Mouse (Mus musculus) limb, embryonic 11.5 days (tissue): ENCODE data around the gene Wbp2. TPM values are rescaled to one million over a fixed set of nuclear protein-coding genes. Genes with fewer than 3 reads are reported as not detected.
"Not testable (repeated sequence)": the region's sequence is repeated elsewhere in the genome, so short reads cannot be mapped to it uniquely, and the experiment has no call there.

ENCODE experiments used
- ATAC-seq: fragments of 200-750 bp; cut with Nextera tagmentation; 2 replicates; pipeline ENCODE4 v1.8.0; 2017; ENCODE audit warnings: low read depth; ENCODE audit not compliant: insufficient number of reproducible peaks, low FRiP score, low TSS enrichment
- DNase-seq: peaks from one replicate; pipeline ENCODE4 v3.0.0-alpha.2; 2015; ENCODE audit warnings: low spot score
- H3K27ac ChIP-seq: fragments of 300-500 bp; sonication (generic); replicated peaks from 2 replicates; pipeline ENCODE4 v1.5.1; 2014; ENCODE audit warnings: low read depth, mild to moderate bottlenecking, low read length
- H3K27me3 ChIP-seq: fragments of 300-500 bp; sonication (generic); 2 replicates; pipeline ENCODE4 v1.6.1; 2014; ENCODE audit warnings: mild to moderate bottlenecking, low read length, mixed read lengths; ENCODE audit not compliant: control insufficient read depth, insufficient read depth
- H3K36me3 ChIP-seq: fragments of 300-500 bp; sonication (generic); 2 replicates; pipeline ENCODE4 v1.6.1; 2014; ENCODE audit warnings: mild to moderate bottlenecking, low read length, moderate library complexity, mixed read lengths; ENCODE audit not compliant: control insufficient read depth, insufficient read depth
- H3K4me1 ChIP-seq: fragments of 300-500 bp; sonication (generic); 2 replicates; pipeline ENCODE4 v1.6.1; 2014; ENCODE audit warnings: low read length, mixed read lengths; ENCODE audit not compliant: control insufficient read depth, insufficient read depth
- H3K4me2 ChIP-seq: fragments of 300-500 bp; sonication (generic); 2 replicates; pipeline ENCODE4 v1.6.1; 2014; ENCODE audit warnings: low read depth, mild to moderate bottlenecking, moderate library complexity; ENCODE audit not compliant: severe bottlenecking
- H3K4me3 ChIP-seq: fragments of 300-500 bp; sonication (generic); 2 replicates; pipeline ENCODE4 v1.5.1; 2014; ENCODE audit warnings: low read depth, low read length
- H3K9ac ChIP-seq: fragments of 300-500 bp; sonication (generic); 2 replicates; pipeline ENCODE4 v1.6.1; 2014; ENCODE audit warnings: mild to moderate bottlenecking, low read length
- H3K9me3 ChIP-seq: fragments of 300-500 bp; sonication (generic); 2 replicates; pipeline ENCODE4 v1.6.1; 2016; ENCODE audit warnings: low read length; ENCODE audit not compliant: control insufficient read depth
- WGBS: fragments of 180-500 bp; shearing (Covaris S2); extraction: QIAGEN DNeasy Blood & Tissue Kit; methylation state at CpG from one replicate; pipeline ENCODE4 v1.1.7; 2014; 5-methylcytosine and 5-hydroxymethylcytosine counted together
- polyA plus RNA-seq: library from polyadenylated mRNA; unstranded; fragments of >200 nt; fragmentation: Nextera tagmentation; extraction: Ambion mirVana; gene quantifications from 2 replicates; pipeline ENCODE4 v1.2.1, GENCODE M21; 2014

Wbp2 gene
- polyA plus RNA-seq, 1 experiment from 2014 or later, result 49.3 TPM

DNA sequence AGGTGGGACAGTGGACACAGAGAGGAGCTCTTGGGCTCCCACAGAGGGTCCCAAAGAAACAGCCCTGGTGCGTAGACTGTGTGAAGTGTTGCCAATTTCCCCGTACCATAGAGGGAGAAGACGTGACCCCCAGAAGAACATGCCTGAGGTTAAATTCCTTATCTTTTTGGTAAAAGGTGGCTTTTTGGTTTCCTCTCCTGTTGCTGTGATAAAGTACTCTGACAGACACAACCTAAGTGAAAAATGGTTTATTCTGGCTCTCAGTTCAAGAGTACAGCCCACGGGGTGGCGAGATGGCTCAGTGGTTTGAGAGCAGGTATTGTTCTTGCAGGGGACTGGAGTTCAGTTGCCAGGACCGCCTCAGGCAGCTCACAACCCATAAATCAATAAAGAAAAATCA lies 12.7 kb upstream of the Wbp2 start:
- Histone ChIP-seq H3K27ac (no peak overlapping the region), H3K4me2 (no peak overlapping the region), H3K36me3 (no peaks in the 10 kb centered on the region), H3K4me1 (peaks cover 11% of the 10 kb centered on the region), H3K9me3 (no peaks in the 10 kb centered on the region), H3K27me3 (no peaks in the 10 kb centered on the region), H3K4me3 (no peak overlapping the region), H3K9ac (no peak overlapping the region)
- no peak for ATAC-seq
- 89% methylated on average over 6 of the region's 6 CpGs for WGBS
- DNase-seq, result no peak

DNA sequence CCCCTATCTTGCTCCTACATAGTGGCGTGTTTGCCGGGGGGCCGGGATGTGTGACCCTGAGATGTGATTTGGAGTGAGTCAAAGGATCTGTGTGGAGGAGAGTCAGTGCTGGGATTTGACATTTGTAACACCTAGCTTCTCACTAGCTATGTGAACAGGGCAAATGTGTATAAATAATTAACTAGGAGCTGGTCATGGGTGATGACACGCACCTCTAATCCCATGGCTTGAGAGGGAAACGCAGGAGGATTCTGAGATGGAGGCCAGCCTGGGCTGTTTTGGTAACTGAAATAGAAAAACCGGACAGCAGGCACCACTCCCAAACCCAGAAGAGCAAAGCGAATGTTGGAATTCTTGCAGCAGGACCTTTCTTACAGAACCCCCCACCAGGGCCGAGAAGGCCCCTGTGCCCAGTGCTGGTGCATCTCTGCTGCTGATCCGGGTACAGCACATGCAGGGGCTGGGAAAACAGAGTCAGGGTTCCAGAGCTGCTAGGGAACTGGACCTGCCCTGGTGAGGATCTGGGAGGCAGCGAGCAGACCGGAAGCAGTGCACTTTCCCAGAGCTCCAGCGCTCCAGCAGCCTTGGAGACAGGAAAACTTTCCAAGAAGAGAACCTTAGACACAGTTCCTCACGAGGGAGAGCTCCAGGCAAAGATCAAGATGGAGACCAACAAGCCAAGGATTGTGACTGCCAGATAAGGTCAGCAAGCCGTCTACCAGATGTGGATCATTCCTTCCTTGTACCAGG lies 12.1 kb upstream of the Wbp2 start:
- Histone ChIP-seq H3K4me1 (peaks cover 7% of the 10 kb centered on the region; the same call in 1 of the 2 replicates), H3K36me3 (no peaks in the 10 kb centered on the region), H3K4me2 (no peak overlapping the region), H3K27ac (no peak overlapping the region), H3K4me3 (no peak overlapping the region), H3K9ac (no peak overlapping the region), H3K27me3 (no peaks in the 10 kb centered on the region), H3K9me3 (no peaks in the 10 kb centered on the region)
- WGBS, result 80% methylated on average over 14 of the region's 14 CpGs
- DNase-seq (no peak), ATAC-seq (no peak)

DNA sequence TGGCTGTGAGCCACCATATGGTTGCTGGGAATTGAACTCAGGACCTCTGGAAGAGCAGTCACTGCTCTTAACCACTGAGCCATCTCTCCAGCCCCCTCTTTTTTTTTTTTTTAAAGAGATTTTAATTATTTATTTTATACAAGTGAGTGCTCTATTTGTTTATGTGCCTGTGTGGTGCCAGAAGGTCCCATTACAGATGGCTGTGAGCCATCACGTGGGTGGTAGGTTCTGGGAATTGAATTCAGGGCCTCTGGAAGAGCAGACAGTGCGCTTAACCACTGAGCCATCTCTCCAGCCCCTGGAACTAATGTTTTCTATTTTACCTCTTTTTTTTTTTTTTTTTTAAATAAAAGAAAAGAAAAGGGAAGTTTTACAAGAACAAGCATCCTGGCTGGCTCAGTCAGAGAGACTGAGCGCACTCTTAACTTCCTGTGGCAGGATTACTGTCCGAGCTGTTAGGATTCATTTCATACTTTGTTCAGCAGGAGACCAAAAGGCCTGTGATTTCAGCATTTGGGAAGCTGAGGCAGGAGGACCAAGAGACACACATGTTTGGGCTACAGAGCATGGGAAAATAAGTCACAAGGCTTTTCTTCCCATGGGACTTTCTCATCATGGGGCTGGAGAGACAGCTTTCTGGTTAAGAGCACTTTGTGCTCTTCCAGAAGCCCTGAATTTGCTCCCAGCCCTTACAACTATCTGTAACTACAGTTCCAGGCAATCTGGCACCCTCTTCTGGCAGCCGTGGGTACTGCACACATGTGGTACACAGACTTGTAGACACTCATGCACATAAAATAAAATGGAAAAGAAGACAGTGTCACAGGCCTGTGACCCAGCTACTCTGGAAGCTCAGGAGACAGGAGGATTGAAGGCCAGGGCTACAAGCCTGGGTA lies 9.7 kb upstream of the Wbp2 start:
- ATAC-seq (no peak), DNase-seq (peak; percentile 51)
- 91% methylated on average over 5 of the region's 5 CpGs for WGBS
- no peak overlapping the region for H3K4me3 ChIP-seq
- H3K36me3 ChIP-seq, result no peaks in the 10 kb centered on the region
- H3K27me3 ChIP-seq, result no peaks in the 10 kb centered on the region
- H3K9me3 ChIP-seq, result no peaks in the 10 kb centered on the region
- H3K27ac ChIP-seq, result no peak overlapping the region
- no peak overlapping the region for H3K9ac ChIP-seq
- H3K4me2 ChIP-seq, result no peak overlapping the region
- H3K4me1 ChIP-seq, result no peaks in the 10 kb centered on the region

DNA sequence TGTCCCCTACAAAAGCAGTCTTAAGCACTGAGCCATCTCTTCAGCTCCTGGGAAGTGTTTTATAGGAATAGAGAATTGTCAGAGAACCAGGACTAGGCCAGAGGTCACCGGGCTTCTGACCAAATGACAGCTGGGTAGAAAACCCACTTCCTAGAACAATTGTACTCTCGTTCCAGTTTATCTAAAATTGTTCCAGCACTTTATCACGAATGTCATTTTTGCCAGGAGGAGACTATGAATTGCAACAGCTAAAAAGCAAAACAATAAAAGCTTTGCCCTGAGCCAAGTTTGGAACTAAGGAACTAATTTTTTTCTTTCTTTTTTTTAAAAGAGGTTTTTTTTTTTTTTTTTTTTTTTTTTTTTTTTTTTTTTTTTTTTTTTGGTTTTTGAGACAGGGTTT lies 8.8 kb upstream of the Wbp2 start:
- 86% methylated on average over 3 of the region's 3 CpGs for WGBS
- DNase-seq (no peak), ATAC-seq (no peak)
- Histone ChIP-seq H3K27me3 (no peaks in the 10 kb centered on the region), H3K9me3 (no peaks in the 10 kb centered on the region), H3K27ac (no peak overlapping the region), H3K4me3 (no peak overlapping the region), H3K9ac (no peak overlapping the region), H3K4me2 (no peak overlapping the region), H3K4me1 (no peaks in the 10 kb centered on the region), H3K36me3 (no peaks in the 10 kb centered on the region)

DNA sequence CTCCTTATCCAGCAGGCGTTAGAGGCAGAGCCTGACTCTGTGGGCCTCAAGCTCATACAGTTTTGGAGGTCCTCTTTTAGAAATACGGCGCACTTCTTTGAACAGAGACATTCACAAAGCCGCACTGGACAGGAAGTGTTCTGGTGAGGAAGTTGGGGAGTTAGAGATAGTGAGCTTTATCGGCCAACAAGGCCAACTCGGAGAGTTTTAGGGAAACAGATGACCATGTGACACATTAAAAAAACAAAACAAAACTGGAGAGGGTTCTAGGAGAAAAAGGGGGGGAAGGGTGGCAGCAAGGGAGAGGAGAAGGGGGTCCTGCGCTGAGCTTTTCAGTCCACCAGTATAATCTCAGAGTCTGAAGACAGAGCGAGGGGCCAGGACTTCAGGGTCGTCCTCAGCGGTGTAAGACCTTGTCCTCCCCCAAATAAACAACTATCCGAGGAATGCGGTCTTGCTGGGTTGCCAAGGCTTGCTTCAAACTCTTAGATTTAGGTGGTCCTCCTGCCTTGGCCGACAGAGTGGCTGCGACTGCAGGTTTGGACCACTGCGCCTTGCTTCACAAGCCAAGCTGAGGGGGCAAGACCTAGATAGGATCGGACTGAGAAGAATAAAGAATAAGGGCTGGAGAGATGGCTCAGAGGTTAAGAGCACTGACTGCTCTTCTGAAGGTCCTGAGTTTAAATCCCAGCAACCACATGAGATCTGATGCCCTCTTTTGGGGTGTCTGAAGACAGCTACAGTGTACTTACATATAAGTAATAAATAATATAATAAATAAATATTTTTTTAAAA lies 7.2 kb upstream of the Wbp2 start:
- WGBS, result 68% methylated on average over 16 of the region's 16 CpGs
- Histone ChIP-seq H3K4me1 (no peaks in the 10 kb centered on the region), H3K4me2 (no peak overlapping the region), H3K36me3 (no peaks in the 10 kb centered on the region), H3K4me3 (no peak overlapping the region), H3K27ac (no peak overlapping the region), H3K27me3 (no peaks in the 10 kb centered on the region), H3K9me3 (no peaks in the 10 kb centered on the region), H3K9ac (no peak overlapping the region)
- no peak for ATAC-seq
- no peak for DNase-seq

DNA sequence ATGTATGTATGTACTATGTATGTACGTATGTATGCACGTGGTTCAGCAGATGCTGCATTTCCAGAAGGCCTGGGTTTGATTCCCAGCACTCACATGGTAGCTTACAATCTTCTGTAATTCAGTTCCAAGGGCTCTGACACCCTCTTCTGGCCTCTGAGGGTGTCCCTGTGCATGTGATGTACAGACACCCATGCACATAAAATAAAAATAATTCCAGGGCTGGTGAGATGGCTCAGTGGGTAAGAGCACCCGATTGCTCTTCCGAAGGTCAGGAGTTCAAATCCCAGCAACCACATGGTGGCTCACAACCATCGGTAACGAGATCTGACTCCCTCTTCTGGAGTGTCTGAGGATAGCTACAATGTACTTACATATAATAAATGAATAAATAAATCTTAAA lies 6.2 kb upstream of the Wbp2 start:
- not testable (repeated sequence) for H3K9me3 ChIP-seq, H3K9ac ChIP-seq, H3K36me3 ChIP-seq, H3K4me3 ChIP-seq, H3K27me3 ChIP-seq, H3K4me1 ChIP-seq, H3K4me2 ChIP-seq, DNase-seq, ATAC-seq, H3K27ac ChIP-seq
- WGBS, result 91% methylated on average over 6 of the region's 6 CpGs

DNA sequence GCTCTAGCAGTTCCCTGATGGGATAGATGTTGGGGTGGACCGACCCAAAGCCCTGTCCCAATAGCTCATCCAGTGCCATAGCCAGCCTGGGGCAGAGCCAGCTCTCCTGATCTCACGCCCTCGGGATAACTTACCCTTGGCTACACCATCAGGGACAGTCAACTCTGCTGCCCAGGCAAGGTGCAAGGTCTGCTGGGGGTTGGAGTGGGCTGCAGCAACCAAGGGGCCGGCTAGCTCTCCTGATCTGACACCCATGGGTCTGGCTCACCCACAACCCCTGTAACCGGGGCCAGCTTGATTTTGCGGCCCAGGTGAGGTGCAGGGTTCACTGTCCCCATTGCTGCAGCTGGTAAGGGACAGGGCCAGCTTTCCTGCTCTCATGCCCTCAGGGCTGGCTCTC lies 4.8 kb upstream of the Wbp2 start:
- H3K4me3 ChIP-seq, result no peak overlapping the region

DNA sequence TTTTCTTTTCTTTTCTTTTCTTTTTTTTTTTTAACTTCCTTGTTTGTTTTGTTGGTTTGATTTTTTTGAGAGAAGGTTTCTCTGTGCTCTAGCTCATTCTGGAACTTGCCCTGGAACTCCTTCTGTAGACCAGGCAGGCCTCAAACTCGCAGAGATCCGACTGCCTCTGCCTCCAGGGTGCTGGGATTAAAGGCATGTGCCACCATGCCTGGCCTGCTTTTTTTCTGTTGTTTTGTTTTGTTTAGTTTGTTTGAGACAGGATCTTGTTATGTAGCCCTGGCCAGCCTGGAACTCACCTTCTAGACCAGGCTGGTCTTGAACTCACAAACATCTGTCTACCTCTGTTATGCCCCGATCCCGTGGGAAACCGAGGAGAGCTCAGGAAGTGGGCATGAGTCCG lies 2.8 kb upstream of the Wbp2 start:
- WGBS, result 89% methylated on average over 6 of the region's 6 CpGs
- H3K9me3 ChIP-seq, result no peaks in the 10 kb centered on the region
- H3K27ac ChIP-seq, result no peak overlapping the region
- no peak overlapping the region for H3K9ac ChIP-seq
- DNase-seq (no peak), ATAC-seq (no peak)
- H3K36me3 ChIP-seq, result no peaks in the 10 kb centered on the region
- peaks cover 3% of the 10 kb centered on the region; the same call in 1 of the 2 replicates for H3K4me1 ChIP-seq
- no peak overlapping the region for H3K4me3 ChIP-seq
- H3K4me2 ChIP-seq, result no peak overlapping the region
- H3K27me3 ChIP-seq, result no peaks in the 10 kb centered on the region

More for the DNA sequence above, 4.8 kb upstream of the Wbp2 start:
- Histone ChIP-seq H3K36me3 (no peaks in the 10 kb centered on the region), H3K4me2 (no peak overlapping the region), H3K27me3 (no peaks in the 10 kb centered on the region), H3K9ac (no peak overlapping the region), H3K27ac (no peak overlapping the region), H3K4me1 (no peaks in the 10 kb centered on the region), H3K9me3 (no peaks in the 10 kb centered on the region)
- WGBS, result 86% methylated on average over 6 of the region's 6 CpGs
- DNase-seq (no peak), ATAC-seq (no peak)
